Mouse (Mus musculus): Measurements from ENCODE around the gene Zzz3. TPM values are rescaled to one million over a fixed set of nuclear protein-coding genes. Genes with fewer than 3 reads are reported as not detected.

The Zzz3 gene
- total RNA-seq, 2 experiments from 2014 or later = 42.9 to 55.3 TPM

- ATAC-seq (replicated peaks; ENCODE audit: low FRiP score, poor library complexity, severe bottlenecking) = no peak
Observed at GRCm38 (mm10) chr3:152488964-152489363, 93.7 kb downstream of the Zzz3 start.

- ATAC-seq (replicated peaks; ENCODE audit: low FRiP score, poor library complexity, severe bottlenecking) = no peak
Observed at GRCm38 (mm10) chr3:152490423-152490822, 95.2 kb downstream of the Zzz3 start.

GRCm38 (mm10) chr3:152492241-152492640 is 97.0 kb downstream of the Zzz3 start:
- no peak for ATAC-seq (replicated peaks; ENCODE audit: low FRiP score, poor library complexity, severe bottlenecking)

GRCm38 (mm10) chr3:152493813-152494212 is 98.5 kb downstream of the Zzz3 start:
- no peak for ATAC-seq (replicated peaks; ENCODE audit: low FRiP score, poor library complexity, severe bottlenecking)

- no peak for ATAC-seq (replicated peaks; ENCODE audit: low FRiP score, poor library complexity, severe bottlenecking)
Observed at GRCm38 (mm10) chr3:152494667-152495360, 99.5 kb downstream of the Zzz3 start.

- no peak for ATAC-seq (replicated peaks; ENCODE audit: low FRiP score, poor library complexity, severe bottlenecking)
Observed at GRCm38 (mm10) chr3:152495415-152495898, 100.2 kb downstream of the Zzz3 start.

GRCm38 (mm10) chr3:152497084-152497483 is 101.8 kb downstream of the Zzz3 start:
- ATAC-seq (replicated peaks; ENCODE audit: low FRiP score, poor library complexity, severe bottlenecking) = no peak

- no peak for ATAC-seq (replicated peaks; ENCODE audit: low FRiP score, poor library complexity, severe bottlenecking)
Observed at GRCm38 (mm10) chr3:152497842-152498241, 102.6 kb downstream of the Zzz3 start.

- ATAC-seq (replicated peaks; ENCODE audit: low FRiP score, poor library complexity, severe bottlenecking) = no peak
Observed at GRCm38 (mm10) chr3:152498968-152499696, 103.9 kb downstream of the Zzz3 start.

- no peak for ATAC-seq (replicated peaks; ENCODE audit: low FRiP score, poor library complexity, severe bottlenecking)
Observed at GRCm38 (mm10) chr3:152507900-152508299, 112.6 kb downstream of the Zzz3 start.

GRCm38 (mm10) chr3:152508419-152508993 is 113.2 kb downstream of the Zzz3 start:
- ATAC-seq (replicated peaks; ENCODE audit: low FRiP score, poor library complexity, severe bottlenecking) = no peak

GRCm38 (mm10) chr3:152509268-152509667 is 114.0 kb downstream of the Zzz3 start:
- ATAC-seq (replicated peaks; ENCODE audit: low FRiP score, poor library complexity, severe bottlenecking) = no peak

Other genes with a start within 250 kb of the Zzz3 start
- not detected in 2 replicates for gene Gipc2, start 229.2 kb upstream of the Zzz3 start, total RNA-seq (2015; ENCODE audit: low replicate concordance)
- gene Gipc2, start 229.2 kb upstream of the Zzz3 start, total RNA-seq (2017; ENCODE audit: low replicate concordance) = not detected in 2 replicates
- 106 and 107 TPM in 2 replicates for gene Dnajb4, start 185.2 kb upstream of the Zzz3 start, total RNA-seq (2015; ENCODE audit: low replicate concordance)
- gene Dnajb4, start 185.2 kb upstream of the Zzz3 start, total RNA-seq (2017; ENCODE audit: low replicate concordance) = 101 and 164 TPM in 2 replicates
- 152 and 157 TPM in 2 replicates for gene Fubp1, start 185.1 kb upstream of the Zzz3 start, total RNA-seq (2015; ENCODE audit: low replicate concordance)
- gene Fubp1, start 185.1 kb upstream of the Zzz3 start, total RNA-seq (2017; ENCODE audit: low replicate concordance) = 169 and 197 TPM in 2 replicates
- gene Nexn, start 129.1 kb upstream of the Zzz3 start, total RNA-seq (2015; ENCODE audit: low replicate concordance) = not detected in 2 replicates
- not detected in 2 replicates for gene Nexn, start 129.1 kb upstream of the Zzz3 start, total RNA-seq (2017; ENCODE audit: low replicate concordance)
- 2.1 and 6.5 TPM in 2 replicates for gene Miga1, start 55.1 kb upstream of the Zzz3 start, total RNA-seq (2015; ENCODE audit: low replicate concordance)
- gene Miga1, start 55.1 kb upstream of the Zzz3 start, total RNA-seq (2017; ENCODE audit: low replicate concordance) = 2.3 and 3.3 TPM in 2 replicates
- gene Usp33, start 49.0 kb upstream of the Zzz3 start, total RNA-seq (2015; ENCODE audit: low replicate concordance) = 56.6 and 66.7 TPM in 2 replicates
- gene Usp33, start 49.0 kb upstream of the Zzz3 start, total RNA-seq (2017; ENCODE audit: low replicate concordance) = 82.3 and 102 TPM in 2 replicates